Mouse (Mus musculus): ENCODE results near the gene Snapc3. TPM values are rescaled to one million over a fixed set of nuclear protein-coding genes. Genes with fewer than 3 reads are reported as not detected.
"Not testable (repeated sequence)": the region's sequence is repeated elsewhere in the genome, so short reads cannot be mapped to it uniquely, and the experiment has no call there.

The Snapc3 gene
- polyA plus RNA-seq, 1 experiment from 2014 or later, result 99.8 TPM

DNA sequence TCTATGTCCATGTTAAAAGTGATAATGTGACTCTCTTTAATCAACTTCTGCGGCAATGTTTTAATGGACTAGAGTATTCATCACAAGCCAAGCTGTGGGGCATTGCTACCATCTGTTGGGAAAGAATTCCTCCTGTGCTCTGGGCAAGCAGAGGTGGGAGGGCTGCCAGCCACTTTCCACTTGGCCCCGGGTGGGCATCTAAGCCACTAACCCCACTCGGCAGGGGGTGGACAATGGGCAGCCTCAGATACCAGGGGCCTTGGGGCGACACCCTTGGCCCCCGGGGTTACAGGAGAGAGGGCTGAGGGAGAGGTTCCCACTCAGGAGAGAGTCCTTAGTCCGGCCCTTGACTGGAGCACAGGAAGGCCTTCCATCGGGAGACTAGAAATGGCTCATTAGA is 50.1 kb downstream of the Snapc3 start:
- no peak overlapping the region for H3K4me3 ChIP-seq (replicated peaks; ENCODE audit: low read length)
- peaks cover 48% of the 10 kb centered on the region for H3K36me3 ChIP-seq (ENCODE audit: control insufficient read depth, insufficient read depth)
- H3K9ac ChIP-seq (replicated peaks; ENCODE audit: low read depth, low read length), result no peak overlapping the region
- H3K27me3 ChIP-seq (replicated peaks; ENCODE audit: control insufficient read depth, insufficient read depth, low read length), result no peaks in the 10 kb centered on the region
- H3K9me3 ChIP-seq (ENCODE audit: control insufficient read depth, low read length), result no peaks in the 10 kb centered on the region
- peak; percentile 41 for ATAC-seq
- 76% methylated on average over 7 of the region's 7 CpGs for WGBS
- H3K27ac ChIP-seq (ENCODE audit: low read length), result no peak overlapping the region; the same call in 1 of the 2 replicates
- no peaks in the 10 kb centered on the region; the same call in 1 of the 2 replicates for H3K4me1 ChIP-seq (replicated peaks; ENCODE audit: control insufficient read depth, insufficient read depth, low read length)
- H3K4me2 ChIP-seq (ENCODE audit: low read length), result no peak overlapping the region

DNA sequence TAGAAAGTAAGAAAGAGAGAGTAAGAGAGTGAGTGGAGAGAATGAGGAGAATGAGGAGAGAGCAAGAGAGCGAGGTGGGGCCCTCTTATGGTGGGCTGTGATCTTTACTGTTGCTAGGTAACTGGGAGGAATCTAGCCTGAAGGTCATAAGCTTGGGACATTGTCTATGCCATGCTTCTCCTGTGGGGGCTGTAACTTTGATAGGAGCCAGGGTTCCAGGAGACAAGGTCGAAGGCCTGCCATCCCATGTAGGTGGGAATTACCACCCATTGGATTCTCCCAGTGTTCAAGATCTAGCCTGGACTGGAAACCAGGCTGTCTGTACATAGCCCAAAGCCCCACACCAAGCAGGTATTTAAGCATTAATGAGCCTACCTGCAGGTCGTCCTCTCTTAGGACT is 50.7 kb downstream of the Snapc3 start:
- no peak overlapping the region for H3K4me2 ChIP-seq (ENCODE audit: low read length)
- no peak overlapping the region for H3K4me3 ChIP-seq (replicated peaks; ENCODE audit: low read length)
- peaks cover 45% of the 10 kb centered on the region for H3K36me3 ChIP-seq (ENCODE audit: control insufficient read depth, insufficient read depth)
- no peaks in the 10 kb centered on the region; the same call in 1 of the 2 replicates for H3K4me1 ChIP-seq (replicated peaks; ENCODE audit: control insufficient read depth, insufficient read depth, low read length)
- H3K27ac ChIP-seq (ENCODE audit: low read length), result no peak overlapping the region
- WGBS, result 60% methylated on average over 3 of the region's 3 CpGs
- ATAC-seq, result peak; percentile 34; the same call in 1 of the 2 replicates
- H3K27me3 ChIP-seq (replicated peaks; ENCODE audit: control insufficient read depth, insufficient read depth, low read length), result no peaks in the 10 kb centered on the region
- no peaks in the 10 kb centered on the region for H3K9me3 ChIP-seq (ENCODE audit: control insufficient read depth, low read length)
- H3K9ac ChIP-seq (replicated peaks; ENCODE audit: low read depth, low read length), result no peak overlapping the region

DNA sequence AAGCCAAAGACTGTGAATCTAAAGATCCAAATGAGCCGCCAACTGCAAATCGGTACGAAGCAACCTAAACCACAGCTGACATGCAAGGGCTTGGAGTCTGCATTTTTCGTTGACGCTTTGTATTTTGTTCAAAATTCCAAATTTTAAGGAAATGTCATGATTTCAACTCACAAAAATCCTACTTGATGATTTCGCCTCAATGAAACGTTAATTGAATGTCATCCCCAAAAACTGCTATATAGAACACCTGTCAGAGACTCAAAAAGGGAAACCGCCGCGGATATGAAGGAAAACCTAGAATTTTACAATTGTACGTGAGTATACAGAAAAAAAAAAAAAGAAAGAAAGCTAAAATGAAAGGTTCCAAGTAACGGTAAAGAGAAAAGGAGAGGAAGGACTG is 67.7 kb downstream of the Snapc3 start:
- Histone ChIP-seq H3K27ac (ENCODE audit: low read length) (no peak overlapping the region; the same call in 1 of the 2 replicates), H3K4me1 (replicated peaks; ENCODE audit: control insufficient read depth, insufficient read depth, low read length) (peaks cover 21% of the 10 kb centered on the region), H3K27me3 (replicated peaks; ENCODE audit: control insufficient read depth, insufficient read depth, low read length) (no peaks in the 10 kb centered on the region), H3K9me3 (ENCODE audit: control insufficient read depth, low read length) (no peaks in the 10 kb centered on the region), H3K36me3 (ENCODE audit: control insufficient read depth, insufficient read depth) (peaks cover 7% of the 10 kb centered on the region; the same call in 1 of the 2 replicates), H3K4me2 (ENCODE audit: low read length) (peak overlapping the region; percentile 88), H3K9ac (replicated peaks; ENCODE audit: low read depth, low read length) (peak overlapping the region; percentile 95), H3K4me3 (replicated peaks; ENCODE audit: low read length) (peak overlapping the region; percentile 63)
- no peak for ATAC-seq
- WGBS, result 14% methylated on average over 12 of the region's 12 CpGs

DNA sequence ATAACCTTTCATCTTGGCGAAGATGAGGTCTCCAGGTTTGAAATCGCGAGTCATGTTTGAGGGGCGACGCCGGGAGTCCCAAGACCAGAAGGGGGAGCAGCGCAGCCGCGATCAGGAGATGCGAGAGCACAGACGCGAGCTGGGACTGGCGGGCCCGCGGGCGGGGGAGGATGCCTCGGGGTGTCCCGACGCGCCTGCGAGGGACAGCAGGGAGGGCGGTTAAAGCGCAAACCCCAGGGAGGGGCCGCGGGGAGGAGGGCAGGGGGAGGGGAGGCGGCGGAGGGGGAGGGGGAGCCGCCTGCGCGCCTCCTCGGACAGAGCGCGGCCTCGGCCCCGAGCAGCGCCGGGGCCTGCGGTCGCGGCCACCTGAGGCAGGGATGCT is 68.2 kb downstream of the Snapc3 start:
- H3K4me3 ChIP-seq (replicated peaks; ENCODE audit: low read length), result peak overlapping the region; percentile 63
- no peaks in the 10 kb centered on the region for H3K27me3 ChIP-seq (replicated peaks; ENCODE audit: control insufficient read depth, insufficient read depth, low read length)
- H3K4me1 ChIP-seq (replicated peaks; ENCODE audit: control insufficient read depth, insufficient read depth, low read length), result peaks cover 21% of the 10 kb centered on the region
- H3K9ac ChIP-seq (replicated peaks; ENCODE audit: low read depth, low read length), result peak overlapping the region; percentile 95
- H3K9me3 ChIP-seq (ENCODE audit: control insufficient read depth, low read length), result no peaks in the 10 kb centered on the region
- peak; percentile 78 for ATAC-seq
- peak overlapping the region; percentile 88 for H3K4me2 ChIP-seq (ENCODE audit: low read length)
- H3K27ac ChIP-seq (ENCODE audit: low read length), result peak overlapping the region; percentile 100
- under 1% methylated on average over 27 of the region's 40 CpGs for WGBS
- peaks cover 7% of the 10 kb centered on the region; the same call in 1 of the 2 replicates for H3K36me3 ChIP-seq (ENCODE audit: control insufficient read depth, insufficient read depth)

DNA sequence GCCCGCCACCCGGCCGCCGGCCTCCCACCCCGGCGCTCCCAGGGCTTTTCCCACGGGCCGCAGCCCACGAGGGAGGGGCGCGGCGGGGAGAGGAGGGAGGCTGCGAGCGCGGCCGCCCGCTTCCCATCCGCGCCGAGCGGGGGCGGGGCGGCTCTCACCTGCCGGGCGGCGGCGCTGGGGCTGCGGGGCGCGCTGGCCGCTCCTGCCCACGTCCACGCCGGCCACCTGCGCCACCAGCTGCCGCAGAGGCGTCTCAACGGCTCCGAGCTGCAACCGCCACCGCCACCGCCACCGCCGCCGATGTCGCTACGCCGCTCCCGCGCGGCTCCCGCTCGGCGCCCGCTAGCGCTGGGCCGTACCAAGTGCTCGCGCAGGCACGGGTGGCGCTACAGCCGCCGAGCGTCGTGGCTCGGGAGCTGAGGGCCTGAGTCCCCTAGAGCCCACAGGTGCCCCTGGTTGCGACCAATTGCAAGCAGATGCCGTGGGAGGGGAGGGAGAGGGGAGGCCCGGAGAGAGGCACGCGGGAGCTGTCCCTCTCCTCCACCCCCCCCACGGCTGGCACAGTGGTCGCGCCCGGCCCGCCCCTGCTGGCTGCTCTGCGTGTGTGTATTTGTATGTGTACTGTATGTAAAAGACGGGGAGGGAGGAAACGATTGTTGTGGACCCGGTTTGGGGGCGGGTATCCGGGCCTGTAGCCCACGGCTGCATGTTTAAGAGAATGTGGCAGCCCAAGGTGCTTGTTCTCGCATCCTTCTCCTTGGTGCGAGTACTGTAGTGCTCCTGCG is 68.8 kb downstream of the Snapc3 start, which contains the start of gene Psip1:
Psip1 (minus strand) TSS at position 343 of the 785 bp plus-strand sequence.
- no peaks in the 10 kb centered on the region for H3K27me3 ChIP-seq (replicated peaks; ENCODE audit: control insufficient read depth, insufficient read depth, low read length)
- peak within 1 kb of the TSS; percentile 88 for H3K4me2 ChIP-seq (ENCODE audit: low read length)
- H3K4me1 ChIP-seq (replicated peaks; ENCODE audit: control insufficient read depth, insufficient read depth, low read length), result peaks cover 21% of the 10 kb centered on the region
- peak; percentile 92 for ATAC-seq
- under 1% methylated on average over 49 of the region's 86 CpGs for WGBS
- H3K9me3 ChIP-seq (ENCODE audit: control insufficient read depth, low read length), result no peaks in the 10 kb centered on the region
- peak within 1 kb of the TSS; percentile 95 for H3K9ac ChIP-seq (replicated peaks; ENCODE audit: low read depth, low read length)
- H3K36me3 ChIP-seq (ENCODE audit: control insufficient read depth, insufficient read depth), result peaks cover 7% of the 10 kb centered on the region; the same call in 1 of the 2 replicates
- peak within 1 kb of the TSS; percentile 63 for H3K4me3 ChIP-seq (replicated peaks; ENCODE audit: low read length)
- peak within 1 kb of the TSS; percentile 100 for H3K27ac ChIP-seq (ENCODE audit: low read length)

DNA sequence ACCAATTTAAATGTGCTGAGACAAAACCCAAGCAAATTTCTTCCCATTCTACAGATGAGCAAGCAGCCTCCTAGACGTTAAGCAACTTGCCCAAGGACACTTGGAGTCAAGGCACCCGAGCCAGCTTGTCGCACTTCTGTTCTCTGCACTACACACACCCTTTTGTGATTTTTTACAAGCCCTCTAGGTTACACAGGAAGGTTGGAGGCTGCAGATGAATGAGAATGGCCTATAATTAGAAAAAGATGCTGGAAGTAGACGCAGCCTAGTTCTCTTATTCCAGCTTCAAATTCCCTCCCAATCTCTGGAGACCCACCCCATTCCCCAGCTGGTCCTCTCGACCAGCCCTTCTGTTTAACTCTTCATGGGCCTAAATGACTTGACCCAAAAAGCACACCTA is 71.6 kb downstream of the Snapc3 start:
- H3K4me1 ChIP-seq (replicated peaks; ENCODE audit: control insufficient read depth, insufficient read depth, low read length), result peaks cover 10% of the 10 kb centered on the region
- H3K27ac ChIP-seq (ENCODE audit: low read length), result no peak overlapping the region
- no peaks in the 10 kb centered on the region for H3K27me3 ChIP-seq (replicated peaks; ENCODE audit: control insufficient read depth, insufficient read depth, low read length)
- WGBS, result 23% methylated on average over 5 of the region's 5 CpGs
- H3K9me3 ChIP-seq (ENCODE audit: control insufficient read depth, low read length), result no peaks in the 10 kb centered on the region
- no peak overlapping the region for H3K4me3 ChIP-seq (replicated peaks; ENCODE audit: low read length)
- H3K4me2 ChIP-seq (ENCODE audit: low read length), result no peak overlapping the region
- H3K9ac ChIP-seq (replicated peaks; ENCODE audit: low read depth, low read length), result no peak overlapping the region
- no peaks in the 10 kb centered on the region for H3K36me3 ChIP-seq (ENCODE audit: control insufficient read depth, insufficient read depth)
- no peak for ATAC-seq

DNA sequence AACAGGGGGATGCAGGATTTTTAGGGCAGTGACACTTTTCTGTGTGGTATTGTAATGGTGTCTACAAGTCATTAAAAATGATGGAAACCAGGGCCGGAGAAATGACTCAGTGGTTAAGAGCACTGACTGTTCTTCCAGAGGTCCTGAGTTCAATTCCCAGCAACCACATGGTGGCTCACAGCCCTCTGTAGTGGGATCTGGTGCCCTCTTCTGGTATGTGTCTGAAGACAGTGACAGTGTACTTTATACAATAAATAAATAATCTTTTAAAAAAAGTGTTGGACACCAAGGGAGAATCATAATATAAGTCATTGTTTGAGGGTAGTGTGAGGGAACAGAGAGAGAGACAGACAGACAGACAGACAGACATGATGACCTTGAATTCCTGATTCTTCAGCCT is 75.6 kb downstream of the Snapc3 start:
- Histone ChIP-seq H3K9ac (replicated peaks; ENCODE audit: low read depth, low read length) (no peak overlapping the region), H3K4me2 (ENCODE audit: low read length) (no peak overlapping the region), H3K9me3 (ENCODE audit: control insufficient read depth, low read length) (no peaks in the 10 kb centered on the region)

DNA sequence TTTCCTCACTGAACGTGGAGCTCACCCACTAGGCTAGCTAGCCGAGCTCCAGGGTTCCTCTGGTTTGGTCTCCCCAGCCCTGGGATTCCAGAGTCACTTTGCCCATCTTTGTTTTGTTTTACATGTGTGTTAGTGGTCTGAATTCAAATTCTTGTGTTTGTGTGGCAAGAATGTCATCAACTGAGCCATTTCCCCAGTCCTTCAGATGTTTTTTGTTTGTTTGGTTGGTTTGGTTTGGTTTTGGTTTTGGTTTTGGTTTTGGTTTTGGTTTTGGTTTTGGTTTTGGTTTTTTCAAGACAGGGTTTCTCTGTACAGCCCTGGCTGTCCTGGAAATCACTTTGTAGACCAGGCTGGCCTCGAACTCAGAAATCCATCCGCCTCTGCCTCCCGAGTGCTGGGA is 79.5 kb downstream of the Snapc3 start:
- 90% methylated on average over 5 of the region's 5 CpGs for WGBS
- ATAC-seq; H3K4me1 ChIP-seq (replicated peaks; ENCODE audit: control insufficient read depth, insufficient read depth, low read length); H3K4me2 ChIP-seq (ENCODE audit: low read length); H3K27ac ChIP-seq (ENCODE audit: low read length); H3K27me3 ChIP-seq (replicated peaks; ENCODE audit: control insufficient read depth, insufficient read depth, low read length); H3K36me3 ChIP-seq (ENCODE audit: control insufficient read depth, insufficient read depth); H3K4me3 ChIP-seq (replicated peaks; ENCODE audit: low read length); H3K9me3 ChIP-seq (ENCODE audit: control insufficient read depth, low read length); H3K9ac ChIP-seq (replicated peaks; ENCODE audit: low read depth, low read length): not testable (repeated sequence)

More for the DNA sequence above, 75.6 kb downstream of the Snapc3 start:
- Histone ChIP-seq H3K4me1 (replicated peaks; ENCODE audit: control insufficient read depth, insufficient read depth, low read length) (no peaks in the 10 kb centered on the region), H3K36me3 (ENCODE audit: control insufficient read depth, insufficient read depth) (no peaks in the 10 kb centered on the region), H3K27me3 (replicated peaks; ENCODE audit: control insufficient read depth, insufficient read depth, low read length) (no peaks in the 10 kb centered on the region), H3K27ac (ENCODE audit: low read length) (no peak overlapping the region), H3K4me3 (replicated peaks; ENCODE audit: low read length) (no peak overlapping the region)
- 83% methylated on average over 1 of the region's 1 CpGs for WGBS
- no peak for ATAC-seq

DNA sequence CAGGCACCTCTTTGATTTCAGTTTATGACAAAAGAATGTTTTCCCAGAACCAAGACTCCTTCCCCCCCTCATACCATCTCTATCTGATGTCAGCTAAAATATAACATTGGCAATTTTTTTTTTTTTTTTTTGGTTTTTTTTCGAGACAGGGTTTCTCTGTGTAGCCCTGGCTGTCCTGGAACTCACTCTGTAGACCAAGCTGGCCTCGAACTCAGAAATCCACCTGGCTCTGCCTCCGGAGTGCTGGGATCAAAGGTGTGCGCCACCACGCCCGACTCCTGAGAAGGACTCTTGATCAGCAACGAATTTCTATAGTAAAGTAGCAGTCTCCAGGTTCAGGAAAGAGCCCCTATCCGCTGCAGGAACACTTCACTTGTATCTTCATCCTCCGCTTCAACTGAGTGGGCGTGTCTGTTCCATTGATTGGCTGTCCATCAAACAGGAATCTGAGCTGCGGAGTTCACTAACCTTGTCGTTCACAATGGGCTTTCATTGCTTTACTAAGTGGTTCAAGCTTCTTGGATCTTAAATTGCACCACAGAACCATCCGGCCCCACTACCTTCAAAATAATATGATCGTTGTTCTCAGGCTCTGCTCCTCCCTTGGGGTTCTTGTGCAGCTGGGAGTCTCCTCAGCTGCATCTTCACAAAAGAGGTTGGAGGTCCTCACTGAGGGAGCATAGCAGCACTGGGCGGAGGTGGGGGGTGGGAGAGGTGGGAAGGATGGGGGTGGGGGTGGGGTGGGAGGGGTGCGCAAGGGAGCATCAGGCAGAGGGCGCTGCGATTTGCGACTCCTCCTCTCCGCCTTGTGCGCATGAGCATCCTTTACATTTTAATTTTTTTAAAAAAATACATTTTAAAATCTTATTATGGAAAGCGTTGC is 82.9 kb downstream of the Snapc3 start:
- Histone ChIP-seq H3K27ac (ENCODE audit: low read length) (peak overlapping the region; percentile 87), H3K9ac (replicated peaks; ENCODE audit: low read depth, low read length) (peak overlapping the region; percentile 62)
- WGBS, result 4% methylated on average over 22 of the region's 22 CpGs

More for the DNA sequence above, 82.9 kb downstream of the Snapc3 start:
- no peaks in the 10 kb centered on the region for H3K9me3 ChIP-seq (ENCODE audit: control insufficient read depth, low read length)
- peak; percentile 84 for ATAC-seq
- H3K36me3 ChIP-seq (ENCODE audit: control insufficient read depth, insufficient read depth), result no peaks in the 10 kb centered on the region
- 0 out of 2 replicates have a peak, but pooled peaks cover 3% of the 10 kb centered on the region for H3K4me1 ChIP-seq (replicated peaks; ENCODE audit: control insufficient read depth, insufficient read depth, low read length)
- peak overlapping the region; percentile 63 for H3K4me2 ChIP-seq (ENCODE audit: low read length)
- peak overlapping the region; percentile 52 for H3K4me3 ChIP-seq (replicated peaks; ENCODE audit: low read length)
- no peaks in the 10 kb centered on the region for H3K27me3 ChIP-seq (replicated peaks; ENCODE audit: control insufficient read depth, insufficient read depth, low read length)

Data from forebrain, embryonic 16.5 days (tissue).